Comparison of ENCODE assay signal across 24 mouse cellular contexts in the genomic region with DNA sequence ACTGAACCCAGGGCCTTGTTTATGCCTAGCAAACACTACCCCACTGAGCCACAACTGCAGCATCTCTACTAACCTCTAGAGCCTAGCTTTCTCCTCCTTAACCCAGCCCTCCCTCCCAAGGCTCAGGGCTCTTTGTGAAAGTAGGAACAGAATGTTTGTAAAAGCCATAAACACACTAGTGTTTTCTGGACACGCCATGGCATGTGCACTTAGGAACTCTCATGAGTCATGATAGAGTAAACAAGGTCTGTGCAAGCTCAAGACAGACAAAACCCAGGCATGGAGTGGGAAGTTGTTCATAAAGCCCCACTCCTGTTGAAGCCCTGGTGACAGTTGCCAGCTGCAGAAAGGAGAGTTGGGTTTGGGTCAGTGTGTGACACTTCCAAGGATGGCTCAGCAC.
DNase-seq lines count a peak whose midpoint lies in the region; ATAC-seq and TF ChIP-seq lines count a peak whose summit lies in the region.
"Had no signal": no experiment of that assay in that cellular context is flagged by ENCODE, and none has a peak within 500 bp of the region (broad histone marks: within the 10 kb centered on the region; RNA-seq: fewer than 3 reads in every experiment).

No protein-coding gene starts in this region.

- H3K4me1 ChIP-seq in intestine, embryonic 15.5 days (replicated peaks), result no peaks in the 10 kb centered on the region
- no peaks in the 10 kb centered on the region for H3K4me1 ChIP-seq in stomach, postnatal 0 days (replicated peaks; ENCODE audit: control insufficient read depth, insufficient read depth)
- H3K4me1 ChIP-seq: megakaryocyte, embryonic 14.5 days; midbrain, embryonic 13.5 days; neural tube, embryonic 12.5 days had no signal

- no peaks in the 10 kb centered on the region for H3K27me3 ChIP-seq in intestine, embryonic 15.5 days (replicated peaks)
- no peaks in the 10 kb centered on the region for H3K27me3 ChIP-seq in stomach, postnatal 0 days (ENCODE audit: control insufficient read depth, insufficient read depth, low read length)
- H3K27me3 ChIP-seq: megakaryocyte, embryonic 14.5 days; midbrain, embryonic 13.5 days; neural tube, embryonic 12.5 days had no signal

- no peaks in the 10 kb centered on the region for H3K9me3 ChIP-seq in intestine, embryonic 15.5 days
- H3K9me3 ChIP-seq in stomach, postnatal 0 days (ENCODE audit: control insufficient read depth, low read length), result no peaks in the 10 kb centered on the region
- H3K9me3 ChIP-seq: megakaryocyte, embryonic 14.5 days; midbrain, embryonic 13.5 days; neural tube, embryonic 12.5 days had no signal

- no peak overlapping the region for H3K4me3 ChIP-seq in layer of hippocampus, adult 2 months
- H3K4me3 ChIP-seq in intestine, embryonic 15.5 days (replicated peaks), result no peak overlapping the region
- no peak overlapping the region for H3K4me3 ChIP-seq in stomach, postnatal 0 days (ENCODE audit: low read depth, low read length)
- H3K4me3 ChIP-seq: megakaryocyte, embryonic 14.5 days; midbrain, embryonic 13.5 days; neural tube, embryonic 12.5 days had no signal

- no peak overlapping the region for H3K9ac ChIP-seq in intestine, embryonic 15.5 days
- no peak overlapping the region for H3K9ac ChIP-seq in stomach, postnatal 0 days (ENCODE audit: low read length)
- H3K9ac ChIP-seq: forebrain, postnatal 0 days; liver, postnatal 0 days; midbrain, embryonic 13.5 days; neural tube, embryonic 12.5 days had no signal

- no peak for TF ChIP-seq CTCF in layer of hippocampus, adult 2 months (conservative IDR thresholded peaks at IDR 0.05)
- TF ChIP-seq CTCF in stomach, postnatal 0 days (IDR thresholded peaks at IDR 0.05; ENCODE audit: low read depth), result peak; percentile 20; the same call in 1 of the 2 replicates

- H3K27ac ChIP-seq in layer of hippocampus, adult 2 months, result peak overlapping the region; percentile 58; the same call in 1 of the 2 replicates
- H3K27ac ChIP-seq in intestine, embryonic 15.5 days, result no peak overlapping the region
- H3K27ac ChIP-seq in stomach, postnatal 0 days (replicated peaks), result no peak overlapping the region
- H3K27ac ChIP-seq: midbrain, embryonic 13.5 days; neural tube, embryonic 12.5 days had no signal

- peak; percentile 72 for TF ChIP-seq EP300 in stomach, postnatal 0 days (optimal IDR thresholded peaks at IDR 0.05)

- DNase-seq in layer of hippocampus, adult 2 months (ENCODE audit: low spot score in 2 of 2), result no peak
- no peak for DNase-seq in layer of hippocampus, postnatal 14 days (ENCODE audit: low spot score in 2 of 2)
- peak; percentile 1 for DNase-seq in lung, postnatal 14 days
- peak; percentile 15 for DNase-seq in stomach, postnatal 0 days (ENCODE audit: low spot score)
- DNase-seq in T-cell, adult 2 months (ENCODE audit: low spot score), result no peak
- no peak for DNase-seq in ovary, postnatal 10 days (ENCODE audit: low spot score)
- DNase-seq: cerebellum, adult 11 months; cerebellum, adult 9-11 months; forebrain, postnatal 0 days; gastrocnemius, postnatal 14 days; heart, adult 11 months; kidney, adult 18-20 months; kidney, postnatal 4 days; layer of hippocampus, adult 9-11 months; liver, postnatal 0 days; retina, postnatal 1 day; right cerebral cortex, postnatal 25 days; spleen, adult 18-20 months had no signal

- no peaks in the 10 kb centered on the region for H3K36me3 ChIP-seq in intestine, embryonic 15.5 days
- H3K36me3 ChIP-seq in stomach, postnatal 0 days (ENCODE audit: control insufficient read depth, insufficient read depth, low read length), result no peaks in the 10 kb centered on the region
- H3K36me3 ChIP-seq: midbrain, embryonic 13.5 days; neural tube, embryonic 12.5 days had no signal

- peak; percentile 53; the same call in 1 of the 2 replicates for ATAC-seq in intestine, embryonic 15.5 days
- ATAC-seq in stomach, postnatal 0 days (ENCODE audit: low FRiP score, low TSS enrichment), result peak; percentile 72; the same call in 1 of the 2 replicates
- ATAC-seq: forebrain, postnatal 0 days; hindbrain, embryonic 16.5 days; liver, postnatal 0 days; midbrain, embryonic 13.5 days had no signal

- H3K4me2 ChIP-seq in intestine, embryonic 15.5 days (replicated peaks), result no peak overlapping the region
- H3K4me2 ChIP-seq in stomach, postnatal 0 days (replicated peaks; ENCODE audit: low read depth), result no peak overlapping the region
- H3K4me2 ChIP-seq: heart, embryonic 11.5 days; midbrain, embryonic 13.5 days; neural tube, embryonic 12.5 days had no signal

- 10% methylated on average over 1 of the region's 1 CpGs for WGBS in intestine, embryonic 15.5 days
- WGBS in stomach, postnatal 0 days, result 17% methylated on average over 1 of the region's 1 CpGs

Comparison
In these comparisons a context has a peak if more than half of its experiments do, and no peak if none do; other contexts are left out.
1. DNase-seq: peak in lung, postnatal 14 days (single experiment) and stomach, postnatal 0 days (single experiment); none in layer of hippocampus, adult 2 months (0 of 2), layer of hippocampus, postnatal 14 days (0 of 2), T-cell, adult 2 months (single experiment) and ovary, postnatal 10 days (single experiment).